Mouse (Mus musculus): ENCODE results near the gene Mesp1. TPM values are rescaled to one million over a fixed set of nuclear protein-coding genes. Genes with fewer than 3 reads are reported as not detected.
"Not testable (repeated sequence)": the region's sequence is repeated elsewhere in the genome, so short reads cannot be mapped to it uniquely, and the experiment has no call there.

Mesp1 gene
- polyA plus RNA-seq, 1 experiment from 2014 or later: not detected

GRCm38 (mm10) chr7:79810611-79811506 lies 17.3 kb upstream of the Mesp1 start, which contains the start of gene Mesp2:
Mesp2 (plus strand) TSS chr7:79810727.
- peaks cover 39% of the 10 kb centered on the region for H3K27me3 ChIP-seq (replicated peaks)
- no peaks in the 10 kb centered on the region for H3K9me3 ChIP-seq (replicated peaks)
- 13% methylated on average over 70 of the region's 71 CpGs for whole genome bisulfite sequencing (ENCODE audit: insufficient replicate concordance)
- no peaks in the 10 kb centered on the region for H3K36me3 ChIP-seq
- 0 out of 2 replicates have a peak within 1 kb of the TSS, but pooled peaks have one; percentile 9 for H3K9ac ChIP-seq
- peak within 1 kb of the TSS; percentile 27 for H3K4me3 ChIP-seq
- H3K4me2 ChIP-seq: peak within 1 kb of the TSS; percentile 57
- ATAC-seq: no peak
- no peak within 1 kb of the TSS for H3K27ac ChIP-seq
- peaks cover 8% of the 10 kb centered on the region for H3K4me1 ChIP-seq

GRCm38 (mm10) chr7:79808561-79808960 lies 15.0 kb upstream of the Mesp1 start:
- 70% methylated on average over 7 of the region's 7 CpGs for WGBS (ENCODE audit: insufficient replicate concordance)
- H3K4me2 ChIP-seq: no peak overlapping the region

GRCm38 (mm10) chr7:79803887-79804286 lies 10.3 kb upstream of the Mesp1 start:
- Histone ChIP-seq H3K4me1 (no peaks in the 10 kb centered on the region), H3K9me3 (replicated peaks) (no peaks in the 10 kb centered on the region), H3K27ac (no peak overlapping the region), H3K36me3 (no peaks in the 10 kb centered on the region), H3K9ac (no peak overlapping the region), H3K4me3 (no peak overlapping the region), H3K4me2 (no peak overlapping the region), H3K27me3 (replicated peaks) (peaks cover 9% of the 10 kb centered on the region; the same call in 1 of the 2 replicates)
- 65% methylated on average over 2 of the region's 2 CpGs for WGBS (ENCODE audit: insufficient replicate concordance)
- ATAC-seq: no peak

More at GRCm38 (mm10) chr7:79808561-79808960, 15.0 kb upstream of the Mesp1 start:
- Histone ChIP-seq H3K9ac (no peak overlapping the region), H3K27me3 (replicated peaks) (peaks cover 34% of the 10 kb centered on the region), H3K36me3 (no peaks in the 10 kb centered on the region), H3K4me3 (no peak overlapping the region), H3K9me3 (replicated peaks) (no peaks in the 10 kb centered on the region), H3K27ac (no peak overlapping the region), H3K4me1 (peaks cover 8% of the 10 kb centered on the region)
- ATAC-seq: no peak

- H3K9ac ChIP-seq: no peak overlapping the region
- H3K27me3 ChIP-seq (replicated peaks): peaks cover 17% of the 10 kb centered on the region
- WGBS (ENCODE audit: insufficient replicate concordance): 52% methylated on average over 5 of the region's 5 CpGs
- no peaks in the 10 kb centered on the region for H3K9me3 ChIP-seq (replicated peaks)
- H3K27ac ChIP-seq: no peak overlapping the region
- H3K36me3 ChIP-seq: no peaks in the 10 kb centered on the region
- no peaks in the 10 kb centered on the region for H3K4me1 ChIP-seq
- no peak for ATAC-seq
- H3K4me2 ChIP-seq: no peak overlapping the region
- H3K4me3 ChIP-seq: no peak overlapping the region
Observed at GRCm38 (mm10) chr7:79802037-79802436, 8.4 kb upstream of the Mesp1 start.

- Histone ChIP-seq H3K4me2 (no peak overlapping the region), H3K4me3 (no peak overlapping the region), H3K27me3 (replicated peaks) (peaks cover 23% of the 10 kb centered on the region), H3K4me1 (no peaks in the 10 kb centered on the region), H3K9ac (no peak overlapping the region), H3K9me3 (replicated peaks) (no peaks in the 10 kb centered on the region), H3K36me3 (no peaks in the 10 kb centered on the region), H3K27ac (no peak overlapping the region)
- 75% methylated on average over 11 of the region's 11 CpGs for WGBS (ENCODE audit: insufficient replicate concordance)
- ATAC-seq: no peak
Observed at GRCm38 (mm10) chr7:79801391-79801790, 7.8 kb upstream of the Mesp1 start.

- Histone ChIP-seq H3K4me3 (no peak overlapping the region), H3K36me3 (no peaks in the 10 kb centered on the region), H3K27me3 (replicated peaks) (peaks cover 34% of the 10 kb centered on the region), H3K9ac (no peak overlapping the region), H3K4me2 (no peak overlapping the region), H3K4me1 (no peaks in the 10 kb centered on the region), H3K9me3 (replicated peaks) (no peaks in the 10 kb centered on the region), H3K27ac (no peak overlapping the region)
- ATAC-seq: no peak
- WGBS (ENCODE audit: insufficient replicate concordance): 62% methylated on average over 4 of the region's 4 CpGs
Observed at GRCm38 (mm10) chr7:79800336-79800735, 6.7 kb upstream of the Mesp1 start.

GRCm38 (mm10) chr7:79799506-79799905 lies 5.9 kb upstream of the Mesp1 start:
- Histone ChIP-seq H3K36me3 (no peaks in the 10 kb centered on the region), H3K9ac (no peak overlapping the region), H3K4me2 (no peak overlapping the region), H3K4me3 (no peak overlapping the region), H3K27me3 (replicated peaks) (peaks cover 42% of the 10 kb centered on the region), H3K27ac (no peak overlapping the region), H3K9me3 (replicated peaks) (no peaks in the 10 kb centered on the region), H3K4me1 (no peaks in the 10 kb centered on the region)
- no peak for ATAC-seq
- WGBS (ENCODE audit: insufficient replicate concordance): 50% methylated on average over 6 of the region's 6 CpGs

- no peak overlapping the region for H3K4me3 ChIP-seq
- ATAC-seq: no peak
- no peaks in the 10 kb centered on the region for H3K9me3 ChIP-seq (replicated peaks)
- peaks cover 47% of the 10 kb centered on the region for H3K27me3 ChIP-seq (replicated peaks)
- no peak overlapping the region for H3K4me2 ChIP-seq
- WGBS (ENCODE audit: insufficient replicate concordance): 3% methylated on average over 8 of the region's 8 CpGs
- no peak overlapping the region for H3K9ac ChIP-seq
- no peaks in the 10 kb centered on the region for H3K36me3 ChIP-seq
- no peaks in the 10 kb centered on the region for H3K4me1 ChIP-seq
- no peak overlapping the region for H3K27ac ChIP-seq
Observed at GRCm38 (mm10) chr7:79799048-79799447, 5.5 kb upstream of the Mesp1 start.

- H3K4me1 ChIP-seq: no peaks in the 10 kb centered on the region
- H3K9me3 ChIP-seq (replicated peaks): no peaks in the 10 kb centered on the region
- no peak overlapping the region for H3K9ac ChIP-seq
- H3K4me2 ChIP-seq: no peak overlapping the region
- ATAC-seq: no peak
- H3K4me3 ChIP-seq: no peak overlapping the region
- no peaks in the 10 kb centered on the region for H3K36me3 ChIP-seq
- peaks cover 51% of the 10 kb centered on the region for H3K27me3 ChIP-seq (replicated peaks)
- WGBS (ENCODE audit: insufficient replicate concordance): 12% methylated on average over 5 of the region's 5 CpGs
- H3K27ac ChIP-seq: no peak overlapping the region
Observed at GRCm38 (mm10) chr7:79798606-79799005, 5.0 kb upstream of the Mesp1 start.

- H3K27ac ChIP-seq: no peak overlapping the region
- H3K36me3 ChIP-seq: no peaks in the 10 kb centered on the region
- no peak for ATAC-seq
- H3K4me2 ChIP-seq: peak overlapping the region; percentile 67
- no peaks in the 10 kb centered on the region for H3K9me3 ChIP-seq (replicated peaks)
- H3K9ac ChIP-seq: peak overlapping the region; percentile 22; the same call in 1 of the 2 replicates
- H3K4me1 ChIP-seq: peaks cover 13% of the 10 kb centered on the region
- 3% methylated on average over 80 of the region's 80 CpGs for WGBS (ENCODE audit: insufficient replicate concordance)
- H3K4me3 ChIP-seq: peak overlapping the region; percentile 44
- H3K27me3 ChIP-seq (replicated peaks): peaks cover 93% of the 10 kb centered on the region
Observed at GRCm38 (mm10) chr7:79792635-79793421, 760 bp downstream of the Mesp1 start.

GRCm38 (mm10) chr7:79789812-79790211 lies 3.8 kb downstream of the Mesp1 start:
- 45% methylated on average over 2 of the region's 2 CpGs for WGBS (ENCODE audit: insufficient replicate concordance)
- ATAC-seq; H3K9me3 ChIP-seq (replicated peaks); H3K27ac ChIP-seq; H3K4me3 ChIP-seq; H3K36me3 ChIP-seq; H3K9ac ChIP-seq; H3K4me2 ChIP-seq: not testable (repeated sequence)
- peaks cover 13% of the 10 kb centered on the region for H3K4me1 ChIP-seq
- H3K27me3 ChIP-seq (replicated peaks): peaks cover 76% of the 10 kb centered on the region

- Histone ChIP-seq H3K36me3 (no peaks in the 10 kb centered on the region), H3K27ac (no peak overlapping the region), H3K4me2 (no peak overlapping the region), H3K9ac (no peak overlapping the region), H3K27me3 (replicated peaks) (peaks cover 41% of the 10 kb centered on the region), H3K4me1 (peaks cover 4% of the 10 kb centered on the region), H3K9me3 (replicated peaks) (no peaks in the 10 kb centered on the region), H3K4me3 (no peak overlapping the region)
- 21% methylated on average over 6 of the region's 6 CpGs for WGBS (ENCODE audit: insufficient replicate concordance)
- 0 out of 2 replicates have a peak, but pooled peaks have one; percentile 16 for ATAC-seq
Observed at GRCm38 (mm10) chr7:79786295-79786694, 7.3 kb downstream of the Mesp1 start.
